Mouse (Mus musculus) megakaryocyte, embryonic 14.5 days (primary cell): Measurements from ENCODE around the gene Max.

ENCODE experiments used
- FLI1 ChIP-seq: IDR thresholded peaks from 2 replicates; pipeline ENCODE4 v1.6.1; 2012; ENCODE audit warnings: low read length, inconsistent platforms, mixed read lengths
- GATA1 ChIP-seq: IDR thresholded peaks from 3 replicates; pipeline ENCODE4 v1.6.1; 2012; ENCODE audit warnings: mixed read lengths, low read length, inconsistent platforms, borderline replicate concordance

DNA sequence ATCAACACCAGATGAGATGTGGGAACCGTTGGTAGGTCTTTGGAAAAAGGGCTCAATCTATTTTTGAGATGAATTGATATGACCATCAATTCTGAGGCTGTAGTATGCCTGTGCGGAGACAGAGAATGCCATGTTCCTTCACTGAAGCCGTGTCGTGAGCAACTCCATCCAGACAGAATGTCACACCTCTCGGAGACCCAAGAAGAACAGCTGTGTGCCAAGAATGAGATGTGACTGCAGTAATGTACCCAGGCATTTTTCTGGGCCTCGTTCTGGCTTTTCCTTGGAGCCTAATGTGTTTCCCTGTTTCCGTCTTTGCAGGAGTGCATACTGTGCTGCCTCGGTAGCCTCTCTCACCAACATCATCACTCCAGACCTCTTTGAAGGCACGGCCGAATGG lies 65.0 kb downstream of the Max start:
- TF ChIP-seq GATA1 (no peak), FLI1 (no peak)
